Mouse (Mus musculus) ovary, adult 18-20 months (tissue): ENCODE measurements around the gene Ncoa5.

Experiments used
- DNase-seq: peaks from one replicate; pipeline ENCODE4 v3.0.0; 2022; ENCODE audit warnings: low spot score, mixed read lengths

The Ncoa5 gene

DNA sequence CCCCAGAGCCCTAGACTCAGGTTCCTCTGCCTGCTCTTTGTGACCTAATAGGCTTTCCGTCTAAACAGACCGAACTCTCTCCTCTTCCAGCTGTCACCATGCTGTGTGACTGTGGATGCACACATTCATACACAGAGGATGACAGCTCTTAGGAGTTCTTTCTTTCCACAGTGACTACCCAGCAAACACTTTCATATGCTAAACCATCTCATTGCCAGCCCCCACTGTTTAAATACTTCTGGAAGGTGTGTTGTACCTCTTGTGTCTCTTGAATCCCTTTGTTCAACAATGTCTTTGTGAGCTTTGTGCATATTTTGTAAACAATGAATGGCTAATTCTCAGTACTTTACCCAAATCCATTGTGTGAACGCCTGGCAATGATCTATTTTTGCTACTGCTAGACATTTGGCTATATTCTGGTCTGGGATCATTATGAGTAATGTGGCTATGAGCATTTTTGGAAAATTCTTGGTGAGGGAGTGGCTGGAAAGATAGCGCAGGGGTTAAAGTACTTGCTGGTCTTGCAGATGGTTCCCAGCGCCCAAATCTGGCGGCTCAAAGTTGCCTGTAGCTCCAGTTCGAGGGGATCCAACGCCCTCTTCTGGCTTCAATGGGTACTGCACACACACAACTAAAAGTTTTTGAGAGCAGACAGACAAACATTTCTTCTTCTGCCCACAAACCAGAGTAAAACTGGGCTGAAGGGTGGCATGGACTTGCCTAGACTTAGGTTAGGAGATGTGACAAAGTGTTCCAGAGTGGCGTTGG, 76.9 kb downstream of the Ncoa5 start:
- DNase-seq = no peak

DNA sequence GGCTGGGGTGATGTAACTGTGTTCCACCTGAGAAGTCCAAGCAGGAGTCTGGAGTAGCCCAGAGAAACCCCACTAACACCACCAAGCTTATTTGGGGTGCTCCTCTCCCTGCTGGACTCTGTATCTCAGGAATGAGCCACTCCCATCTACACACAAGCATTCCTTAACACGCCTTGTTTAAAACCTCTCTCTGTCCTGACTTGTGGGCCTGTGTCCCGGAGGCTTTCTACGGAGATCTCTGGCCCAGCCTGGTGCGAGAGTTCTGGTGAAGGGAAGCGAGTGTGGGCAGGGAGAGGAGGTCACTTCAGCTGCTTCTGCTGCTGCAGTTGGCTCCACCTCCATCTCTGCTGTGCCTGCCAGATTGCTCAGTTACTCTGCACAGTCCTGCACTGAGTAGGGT, 78.5 kb downstream of the Ncoa5 start:
- no peak for DNase-seq

DNA sequence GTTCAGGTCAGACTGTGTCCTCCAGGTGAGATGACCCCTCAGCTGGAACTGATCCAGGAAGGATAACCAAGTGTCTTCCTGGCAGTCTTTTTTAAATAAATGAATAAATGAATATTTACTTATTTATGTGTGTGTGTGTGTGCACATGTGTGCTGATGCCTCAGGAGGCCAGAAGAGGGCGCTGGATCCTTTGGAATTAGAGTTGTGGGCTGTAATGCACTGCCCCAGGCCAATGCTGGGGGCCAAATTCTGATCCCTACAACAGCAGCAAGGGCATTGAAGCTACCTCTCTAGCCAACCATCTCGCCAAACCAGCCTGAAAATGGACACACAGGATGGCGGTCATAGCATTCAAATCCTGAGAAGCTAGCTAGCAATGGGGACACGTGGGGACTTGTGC, 78.9 kb downstream of the Ncoa5 start:
- DNase-seq = no peak

DNA sequence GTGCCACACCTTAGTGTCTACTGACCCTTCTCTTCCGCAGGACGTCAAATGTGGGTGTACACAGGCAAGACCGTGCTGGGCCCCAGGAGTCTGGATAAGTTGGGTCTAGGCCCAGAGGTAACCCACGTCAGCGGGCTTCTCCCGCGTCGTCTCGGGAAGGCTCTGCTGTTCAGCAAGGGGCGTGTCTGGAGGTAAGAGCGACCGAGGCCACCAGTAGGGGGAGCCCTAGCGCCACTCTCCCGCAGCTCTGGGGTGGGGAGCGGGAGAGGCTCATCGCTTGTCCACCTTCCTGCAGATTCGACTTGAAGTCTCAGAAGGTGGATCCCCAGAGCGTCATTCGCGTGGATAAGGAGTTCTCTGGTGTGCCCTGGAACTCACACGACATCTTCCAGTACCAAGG, 81.4 kb downstream of the Ncoa5 start:
- peak; percentile 37 for DNase-seq

DNA sequence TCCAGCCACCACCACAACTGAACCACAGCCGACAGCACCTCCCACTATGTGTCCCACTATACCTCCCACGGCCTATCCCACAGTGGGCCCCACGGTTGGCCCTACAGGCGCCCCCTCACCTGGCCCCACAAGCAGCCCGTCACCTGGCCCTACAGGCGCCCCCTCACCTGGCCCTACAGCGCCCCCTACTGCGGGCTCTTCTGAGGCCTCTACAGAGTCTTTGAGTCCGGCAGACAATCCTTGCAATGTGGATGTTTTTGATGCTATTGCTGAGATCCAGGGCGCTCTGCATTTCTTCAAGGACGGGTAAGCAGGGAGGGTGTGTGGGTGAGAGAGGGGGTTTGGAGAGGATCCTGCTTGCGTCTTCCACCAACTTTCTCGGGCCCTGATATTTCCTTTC, 82.2 kb downstream of the Ncoa5 start:
- no peak for DNase-seq

DNA sequence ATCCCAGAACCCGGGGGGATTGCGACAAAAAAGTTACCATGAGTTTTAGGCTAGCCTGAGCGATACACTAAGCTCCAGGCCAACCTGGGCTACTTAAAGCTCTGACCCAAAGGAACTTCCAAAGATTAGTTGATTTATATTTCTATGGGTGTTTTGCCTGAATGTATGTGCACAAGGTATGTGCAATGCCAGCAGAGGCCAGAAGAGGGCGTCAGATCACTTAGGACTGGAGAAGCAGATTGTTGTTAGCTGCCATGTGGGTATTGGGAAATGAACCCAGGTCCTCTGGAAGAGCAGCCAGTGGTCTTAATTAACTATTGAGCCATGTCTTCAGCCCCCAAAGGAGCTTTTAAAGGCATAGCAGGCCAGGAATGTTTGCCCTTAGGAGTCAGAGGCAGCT, 82.9 kb downstream of the Ncoa5 start:
- DNase-seq = no peak

DNA sequence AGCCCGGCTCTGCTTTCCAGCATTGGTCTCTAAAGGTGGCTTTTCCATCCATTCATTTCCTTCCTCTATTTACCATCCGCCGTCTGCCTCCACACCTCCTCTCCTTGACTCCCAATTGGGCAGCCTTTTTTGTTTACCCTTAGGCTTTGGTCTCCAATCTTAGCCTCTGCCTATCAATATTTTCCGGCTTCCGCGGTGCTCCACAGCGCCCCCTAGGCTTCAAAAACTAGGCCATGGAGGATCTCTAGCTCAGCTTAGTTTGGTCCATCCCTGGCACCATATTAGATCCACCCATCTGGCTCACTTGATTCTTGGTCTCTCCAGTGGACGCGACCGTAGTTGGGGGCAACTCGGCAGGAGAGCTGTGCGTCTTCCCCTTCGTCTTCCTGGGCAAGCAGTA, 84.2 kb downstream of the Ncoa5 start:
- no peak for DNase-seq
